Mouse (Mus musculus) brain, embryonic 14.5 days (tissue): ENCODE results near the gene Tars2.

Experiments
- CTCF ChIP-seq: fragments of 200-500 bp; IDR thresholded peaks from 2 replicates; pipeline ENCODE4 v1.5.1; 2012; ENCODE audit warnings: inconsistent platforms, mild to moderate bottlenecking, moderate library complexity, borderline replicate concordance; ENCODE audit not compliant: insufficient read depth, insufficient read length; ENCODE audit errors: extremely low read depth
- POLR2A ChIP-seq: fragments of 200-500 bp; IDR thresholded peaks from 2 replicates; pipeline ENCODE4 v1.6.1; 2012; ENCODE audit warnings: mild to moderate bottlenecking, inconsistent platforms, borderline replicate concordance; ENCODE audit not compliant: poor library complexity, insufficient read depth, insufficient read length, severe bottlenecking; ENCODE audit errors: extremely low read depth

- TF ChIP-seq CTCF (no peak), POLR2A (no peak)
Observed at GRCm38 (mm10) chr3:95694808-95695703, 65.0 kb downstream of the Tars2 start.
